Mouse (Mus musculus) embryo, embryonic 10 days (tissue): ENCODE results near the gene Mok.

Experiments used
- DNase-seq: peaks from one replicate; pipeline ENCODE4 v3.0.0-alpha.2; 2015; ENCODE audit warnings: low spot score

Gene Mok

DNA sequence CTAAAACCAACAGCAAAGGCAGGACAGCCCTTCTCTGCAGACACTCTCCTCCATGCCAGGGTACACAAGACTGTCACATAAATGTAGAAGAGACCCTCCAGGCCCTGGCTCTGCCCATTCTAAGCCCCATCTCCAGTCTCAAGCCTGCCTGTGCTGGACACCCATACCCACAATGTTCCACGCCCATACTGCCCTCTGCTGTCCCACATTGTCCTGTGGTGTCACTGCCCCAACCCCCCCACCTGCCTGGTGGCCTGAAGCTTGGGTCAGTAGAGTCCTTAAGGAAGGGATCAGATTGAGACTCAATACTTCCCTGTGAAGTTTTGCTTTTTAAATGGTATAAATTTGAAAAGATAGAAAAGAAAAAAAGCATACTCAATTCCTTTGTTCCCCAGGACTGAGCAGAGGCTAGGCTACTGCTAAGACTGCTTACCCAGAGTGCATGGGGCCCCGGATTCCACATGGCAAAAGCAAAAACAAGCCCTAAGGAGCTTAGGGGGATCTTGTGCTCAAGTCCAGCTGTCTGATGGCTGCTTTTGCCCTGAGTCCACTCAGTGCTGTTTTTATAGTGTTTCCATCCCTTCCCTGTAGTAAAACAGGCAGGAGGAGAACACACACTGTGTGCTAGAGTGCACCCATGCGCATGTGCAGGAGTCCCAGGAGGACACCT is 34.3 kb downstream of the Mok start:
- DNase-seq = no peak

- DNase-seq = peak; percentile 54
Measured at GRCm38 (mm10) chr12:110804261-110804660, 36.5 kb downstream of the Mok start.

DNA sequence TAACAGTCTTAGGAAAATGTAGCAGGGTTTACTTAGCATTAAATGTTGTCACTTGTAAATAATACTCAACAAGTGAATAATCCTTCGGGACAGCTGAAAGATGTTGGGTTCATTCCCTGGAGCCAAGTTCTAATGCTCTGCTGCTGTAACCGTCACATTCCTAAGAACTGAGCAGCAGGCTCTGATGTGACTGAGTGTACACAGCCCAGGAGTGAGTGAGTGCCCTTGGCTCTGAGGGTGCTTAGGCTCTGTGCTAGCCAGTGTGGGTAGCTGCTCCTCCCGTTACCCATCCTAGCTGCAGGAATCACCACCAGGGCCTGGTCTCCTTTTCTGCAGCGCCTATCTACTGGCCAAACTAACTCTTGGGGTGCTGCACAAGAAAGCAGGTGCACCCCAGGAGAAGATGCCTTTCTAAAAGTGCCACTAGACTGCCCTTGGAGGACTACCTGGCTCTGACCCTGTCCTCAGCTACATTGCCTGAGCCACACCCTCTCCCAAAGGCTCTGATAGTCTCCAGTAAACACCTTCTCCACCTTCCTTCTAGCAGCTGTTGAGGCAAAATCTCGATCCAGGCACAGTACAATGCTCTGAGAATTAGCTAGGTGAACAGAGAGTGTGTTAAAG is 38.0 kb downstream of the Mok start:
- DNase-seq = no peak

GRCm38 (mm10) chr12:110801876-110802464 is 38.8 kb downstream of the Mok start:
- no peak for DNase-seq

DNA sequence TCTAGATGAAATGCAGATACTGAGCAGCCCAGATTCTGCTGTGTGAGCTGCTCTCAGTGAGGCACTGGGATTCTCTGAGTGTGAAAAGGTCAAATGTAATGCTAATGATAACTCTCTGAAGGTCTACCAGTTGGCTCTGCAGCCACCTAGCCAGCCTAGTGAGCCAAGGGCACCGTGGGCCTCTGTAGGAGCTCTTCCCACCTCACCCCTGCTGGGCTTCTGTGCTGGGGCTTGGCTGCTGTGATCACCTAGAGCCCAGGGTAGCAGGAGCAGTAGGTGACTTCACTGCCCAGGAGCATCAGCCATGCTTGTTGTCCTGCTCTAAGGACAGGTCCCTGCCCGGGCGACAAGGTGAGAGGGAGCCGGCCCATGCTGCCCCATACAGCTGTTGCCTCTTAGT is 41.5 kb downstream of the Mok start:
- DNase-seq = no peak

- DNase-seq = no peak
Measured at GRCm38 (mm10) chr12:110797842-110798431, 42.8 kb downstream of the Mok start.

DNA sequence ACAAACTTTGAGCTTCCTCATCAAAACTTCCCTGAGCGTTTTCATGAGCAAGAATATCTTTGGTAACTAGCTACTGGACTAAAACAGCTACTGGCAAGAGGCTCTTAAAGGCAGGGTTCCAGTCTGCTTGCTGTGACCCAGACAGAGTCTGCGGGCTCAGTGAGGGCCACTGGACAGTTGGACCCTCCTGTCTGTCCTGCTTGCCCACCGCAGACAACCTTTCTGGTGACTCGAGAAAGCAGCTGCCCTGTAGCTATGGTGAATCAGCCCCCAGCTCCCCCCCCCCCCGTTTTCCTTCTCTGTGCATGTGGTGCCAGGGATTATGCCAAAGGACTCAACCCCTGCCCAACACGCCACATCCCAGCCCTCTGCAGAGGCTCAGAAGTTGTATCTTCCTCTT is 43.5 kb downstream of the Mok start:
- DNase-seq = no peak

- DNase-seq = no peak
Measured at GRCm38 (mm10) chr12:110796748-110797147, 44.0 kb downstream of the Mok start.

DNA sequence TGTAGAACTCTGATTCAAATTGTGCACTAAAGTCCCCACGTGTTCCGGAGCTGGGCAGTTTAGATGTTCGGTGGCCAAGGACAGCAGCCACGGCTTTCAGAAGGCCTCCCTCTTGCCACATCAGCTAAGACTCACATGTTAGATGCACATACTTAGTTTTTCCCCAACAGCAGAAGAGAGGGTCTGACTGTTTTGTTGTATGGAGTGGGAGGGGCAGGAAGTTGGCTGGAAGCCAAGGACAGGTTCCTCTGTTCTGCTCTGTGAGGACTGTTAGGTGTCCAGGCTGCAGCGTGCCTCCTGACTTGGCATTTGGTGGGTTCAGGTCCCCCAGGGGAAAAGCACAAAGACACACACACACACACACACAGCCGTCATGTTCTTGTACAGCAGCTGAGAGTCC is 45.7 kb downstream of the Mok start:
- DNase-seq = no peak

DNA sequence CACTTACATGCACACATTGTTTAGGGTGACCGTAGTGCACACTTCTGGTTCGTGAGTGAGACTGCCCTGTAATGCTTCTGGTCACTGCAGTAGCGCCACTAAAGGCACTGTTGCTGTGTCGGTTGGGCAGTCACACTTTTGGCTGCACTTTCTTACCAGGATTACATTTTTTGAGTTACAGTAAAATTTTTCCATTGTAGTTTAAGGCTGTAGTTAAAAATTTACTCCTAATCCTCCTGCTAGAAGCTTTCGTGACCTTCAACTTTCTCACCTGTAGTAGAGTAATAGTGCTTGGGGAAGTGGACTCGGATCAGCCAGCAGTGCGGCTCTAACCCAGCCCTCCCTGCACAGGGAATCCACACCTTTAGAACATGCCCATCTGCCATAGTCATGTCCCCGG is 49.7 kb downstream of the Mok start:
- no peak for DNase-seq

- DNase-seq = no peak
Measured at GRCm38 (mm10) chr12:110790580-110790979, 50.2 kb downstream of the Mok start.

DNA sequence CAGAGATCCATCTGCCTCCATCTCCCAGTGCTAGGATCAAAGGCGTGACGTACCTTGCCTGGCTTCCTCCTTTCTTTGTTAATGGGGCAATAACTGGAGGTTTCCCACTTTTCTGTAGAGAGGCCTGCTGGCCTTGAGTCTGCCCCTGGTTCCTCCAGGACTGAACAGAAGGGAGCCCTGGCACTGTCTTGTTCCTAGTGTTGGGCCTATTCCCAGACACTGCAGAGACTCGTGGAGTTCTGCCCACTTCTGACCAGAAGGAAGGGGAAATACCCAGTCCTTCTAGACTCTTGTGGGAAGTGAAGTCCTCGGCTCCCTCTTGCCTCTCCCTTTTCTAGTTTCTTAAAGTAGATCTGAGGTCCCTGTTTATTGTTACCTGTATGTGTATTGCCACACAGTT is 54.5 kb downstream of the Mok start:
- DNase-seq = no peak

- no peak for DNase-seq
Measured at GRCm38 (mm10) chr12:110784211-110784610, 56.5 kb downstream of the Mok start.

GRCm38 (mm10) chr12:110782278-110782677 is 58.5 kb downstream of the Mok start:
- no peak for DNase-seq

- no peak for DNase-seq
Measured at GRCm38 (mm10) chr12:110781181-110781580, 59.6 kb downstream of the Mok start.

DNA sequence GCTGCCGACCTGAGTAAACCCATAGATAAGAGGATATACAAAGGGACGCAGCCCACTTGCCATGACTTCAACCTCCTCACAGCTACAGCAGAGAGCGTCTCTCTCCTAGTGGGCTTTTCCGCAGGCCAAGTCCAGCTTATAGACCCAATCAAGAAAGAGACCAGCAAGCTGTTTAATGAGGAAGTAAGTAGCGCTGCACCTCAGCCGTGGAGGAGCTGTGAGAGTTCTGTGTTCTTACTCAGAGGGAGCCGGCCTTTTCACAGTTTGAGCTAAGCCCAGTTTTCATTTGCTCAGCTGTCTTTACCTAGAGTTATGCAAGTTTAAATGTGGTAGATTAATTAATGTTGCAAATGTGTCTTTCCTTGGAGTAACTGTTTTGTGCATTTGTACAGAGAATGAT is 61.4 kb downstream of the Mok start:
- no peak for DNase-seq

DNA sequence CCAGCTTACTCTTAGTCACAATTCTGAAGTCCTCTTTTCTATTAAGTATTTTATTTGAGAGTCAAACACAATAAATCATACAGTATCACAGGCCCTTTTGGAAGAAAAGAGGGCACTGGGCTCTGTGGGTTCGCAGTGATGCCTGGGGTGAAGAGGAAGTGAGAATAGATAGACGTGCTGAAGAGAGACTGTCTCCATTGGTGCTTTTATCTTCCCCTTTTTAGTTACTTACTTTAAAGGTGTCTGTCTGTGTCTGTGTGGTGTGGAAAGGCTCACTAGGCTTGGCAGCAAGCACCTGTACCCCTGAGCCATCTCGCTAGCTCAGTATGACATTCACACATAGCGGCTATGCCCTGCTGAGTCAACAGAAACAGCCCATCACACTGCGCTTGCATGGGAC is 62.9 kb downstream of the Mok start:
- no peak for DNase-seq

DNA sequence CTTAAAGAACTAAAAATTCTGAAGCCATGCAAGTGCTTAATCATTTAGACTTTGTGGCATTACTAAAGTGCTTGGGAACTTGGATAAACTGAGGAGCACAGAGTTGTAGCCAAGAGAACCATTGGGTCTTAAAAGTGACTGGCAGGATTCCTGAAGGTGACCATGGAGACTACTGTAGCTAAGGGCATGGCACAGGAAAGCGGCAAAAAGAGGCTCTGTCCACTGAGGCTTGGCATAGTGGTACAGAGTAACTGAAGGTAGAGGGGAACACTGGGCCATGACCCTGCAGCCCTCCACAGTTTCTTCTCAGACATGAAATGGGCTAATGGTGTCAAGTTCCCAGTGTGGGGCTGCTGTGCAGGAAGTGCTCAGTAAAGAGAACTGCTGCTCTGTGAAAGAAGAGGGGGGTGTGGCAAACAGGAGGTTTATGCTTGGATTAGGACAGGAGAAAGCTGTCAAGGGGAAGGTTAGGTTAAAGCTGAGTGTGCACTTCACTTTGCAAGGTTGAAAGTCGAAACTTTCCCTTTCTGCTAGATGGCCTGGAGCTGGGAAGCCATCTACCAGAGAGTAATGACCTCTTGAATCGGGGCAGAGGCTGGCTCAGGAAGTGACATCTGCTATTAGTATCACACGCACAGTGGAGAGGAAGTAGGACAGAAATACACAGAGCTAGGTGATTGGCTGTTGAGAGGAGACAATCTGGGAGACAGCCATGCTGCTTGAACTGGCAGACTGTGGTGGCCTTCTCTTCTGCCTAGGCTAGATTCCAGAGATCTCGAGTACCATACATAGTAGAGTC is 64.9 kb downstream of the Mok start:
- peak; percentile 44 for DNase-seq

- no peak for DNase-seq
Measured at GRCm38 (mm10) chr12:110771961-110772360, 68.8 kb downstream of the Mok start.

- DNase-seq = no peak
Measured at GRCm38 (mm10) chr12:110770479-110771247, 70.1 kb downstream of the Mok start.

DNA sequence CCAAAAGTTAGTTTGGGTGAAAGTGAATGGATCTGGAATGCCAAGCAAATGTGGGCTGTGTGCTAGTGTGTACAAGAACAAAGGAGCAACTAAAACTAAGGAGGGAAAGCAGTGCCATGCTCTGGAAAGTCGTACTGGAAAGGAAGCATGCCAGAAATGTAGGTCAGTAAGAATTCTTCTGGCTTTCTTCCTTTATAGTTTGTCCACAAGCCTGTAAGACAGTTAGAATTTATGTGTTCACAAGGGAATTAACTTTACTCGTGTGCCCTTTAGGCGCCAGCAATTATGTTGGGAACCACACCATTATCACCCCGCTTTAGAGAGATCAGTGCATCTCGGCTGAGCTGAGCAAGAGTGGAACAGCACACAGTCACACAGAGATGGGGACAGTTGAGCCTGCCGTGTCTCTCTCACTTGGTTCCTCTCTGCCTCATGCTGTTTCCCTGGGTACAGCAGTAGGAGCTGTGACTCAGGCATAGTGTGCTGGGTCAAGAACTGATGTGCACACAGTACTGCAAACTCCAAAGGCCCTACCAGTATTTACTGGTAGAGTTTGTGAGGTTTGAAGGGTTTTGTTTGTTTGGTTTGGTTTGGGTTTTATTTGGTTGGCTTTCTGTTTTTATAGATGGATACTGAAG is 71.0 kb downstream of the Mok start:
- DNase-seq = no peak
